Mouse (Mus musculus) brain, embryonic 14.5 days (tissue): ENCODE measurements at regions not wholly inside any gene's neighbourhood (a gene's known extent, or its start where the extent isn't known, plus 50 kb on each side); places are given as distances from the start of the nearest gene placed in this dataset.

Experiments used
- CTCF ChIP-seq: fragments of 200-500 bp; IDR thresholded peaks from 2 replicates; pipeline ENCODE4 v1.5.1; 2012; ENCODE audit warnings: inconsistent platforms, mild to moderate bottlenecking, moderate library complexity, borderline replicate concordance; ENCODE audit not compliant: insufficient read depth, insufficient read length; ENCODE audit errors: extremely low read depth
- POLR2A ChIP-seq: fragments of 200-500 bp; IDR thresholded peaks from 2 replicates; pipeline ENCODE4 v1.6.1; 2012; ENCODE audit warnings: mild to moderate bottlenecking, inconsistent platforms, borderline replicate concordance; ENCODE audit not compliant: poor library complexity, insufficient read depth, insufficient read length, severe bottlenecking; ENCODE audit errors: extremely low read depth

GRCm38 (mm10) chr14:71670435-71670834, 821.2 kb downstream of the Gm9195 start:
- TF ChIP-seq POLR2A, result no peak
- peak; percentile 76 for TF ChIP-seq CTCF
